Mouse (Mus musculus): ENCODE results near the gene Cacna2d2. TPM values are rescaled to one million over a fixed set of nuclear protein-coding genes. Genes with fewer than 3 reads are reported as not detected.
A peak's percentile ranks its signal among the peaks of the same experiment; 100 is the strongest.

Gene Cacna2d2
- polyA plus RNA-seq, 1 experiment from 2014 or later: 0.15 TPM

DNA sequence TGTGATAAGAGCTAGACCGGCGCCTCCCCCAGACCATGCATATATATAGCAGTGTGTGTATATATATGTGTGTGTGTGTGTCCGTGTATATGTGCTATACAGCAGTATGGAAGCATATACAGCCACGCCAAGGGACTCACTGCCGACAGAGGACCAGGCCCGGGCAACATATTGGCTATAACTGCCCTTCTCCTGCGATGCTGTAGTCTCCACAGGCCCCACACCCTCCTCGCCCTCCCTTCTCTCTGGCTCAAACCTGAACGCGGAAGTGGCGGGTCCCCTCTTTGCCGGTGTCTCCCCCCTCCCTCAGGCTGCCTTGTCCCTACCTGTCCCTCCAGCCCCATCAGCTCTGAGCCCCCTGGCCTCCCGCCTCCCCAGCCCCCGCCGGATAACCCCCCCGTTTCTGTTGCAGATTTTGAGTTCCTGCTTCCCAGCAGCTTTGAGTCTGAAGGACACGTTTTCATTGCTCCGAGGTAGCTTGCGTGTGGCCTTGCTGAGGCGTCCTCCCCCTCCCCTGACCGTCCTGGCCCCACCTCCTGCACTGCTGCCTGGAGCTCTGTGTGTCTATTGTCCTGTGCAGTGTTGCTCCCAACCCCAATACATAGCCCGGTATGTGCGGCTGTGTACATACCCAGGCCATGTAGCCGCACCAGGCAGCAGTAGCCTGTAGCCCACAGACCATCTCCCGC is 122.4 kb downstream of the Cacna2d2 start:
- ATAC-seq (ENCODE audit: low FRiP score, low TSS enrichment) (no peak), DNase-seq (ENCODE audit: low spot score) (peak; percentile 39)
- H3K36me3 ChIP-seq (ENCODE audit: control insufficient read depth, insufficient read depth, low read length): no peaks in the 10 kb centered on the region
- TF ChIP-seq EP300 (optimal IDR thresholded peaks at IDR 0.05) (no peak), CTCF (IDR thresholded peaks at IDR 0.05; ENCODE audit: low read depth) (no peak)
- H3K4me1 ChIP-seq (replicated peaks; ENCODE audit: control insufficient read depth, insufficient read depth): peaks cover 4% of the 10 kb centered on the region; the same call in 1 of the 2 replicates
- H3K4me2 ChIP-seq (replicated peaks; ENCODE audit: low read depth): peak overlapping the region; percentile 49
- H3K4me3 ChIP-seq (ENCODE audit: low read depth, low read length): 0 out of 2 replicates have a peak overlapping the region, but pooled peaks have one; percentile 1
- no peaks in the 10 kb centered on the region for H3K9me3 ChIP-seq (ENCODE audit: control insufficient read depth, low read length)
- WGBS: 14% methylated on average over 25 of the region's 25 CpGs
- no peak overlapping the region for H3K9ac ChIP-seq (ENCODE audit: low read length)
- H3K27ac ChIP-seq (replicated peaks): no peak overlapping the region
- H3K27me3 ChIP-seq (ENCODE audit: control insufficient read depth, insufficient read depth, low read length): no peaks in the 10 kb centered on the region

DNA sequence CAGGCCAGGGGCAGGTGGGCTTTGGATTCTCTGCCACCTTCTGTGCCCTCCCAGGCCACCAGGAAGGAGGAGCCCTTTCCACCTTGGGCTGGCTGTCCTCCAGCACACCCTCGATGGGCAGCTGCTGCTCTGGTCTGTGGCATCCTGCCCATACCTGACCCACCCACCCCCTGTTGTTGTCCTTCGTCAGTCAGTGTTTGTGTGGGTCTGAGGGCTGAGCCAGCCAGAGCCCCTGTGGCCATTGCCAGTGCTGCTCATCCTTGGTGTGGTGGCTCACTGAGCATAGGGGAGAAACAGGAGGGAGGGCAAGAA is 122.9 kb downstream of the Cacna2d2 start:
- no peak overlapping the region for H3K27ac ChIP-seq (replicated peaks)
- H3K36me3 ChIP-seq (ENCODE audit: control insufficient read depth, insufficient read depth, low read length): no peaks in the 10 kb centered on the region
- H3K9me3 ChIP-seq (ENCODE audit: control insufficient read depth, low read length): no peaks in the 10 kb centered on the region
- peak overlapping the region; percentile 49 for H3K4me2 ChIP-seq (replicated peaks; ENCODE audit: low read depth)
- WGBS: 31% methylated on average over 2 of the region's 2 CpGs
- no peak overlapping the region for H3K4me3 ChIP-seq (ENCODE audit: low read depth, low read length)
- H3K27me3 ChIP-seq (ENCODE audit: control insufficient read depth, insufficient read depth, low read length): no peaks in the 10 kb centered on the region; the same call in 1 of the 2 replicates
- TF ChIP-seq CTCF (IDR thresholded peaks at IDR 0.05; ENCODE audit: low read depth): no peak
- TF ChIP-seq EP300 (optimal IDR thresholded peaks at IDR 0.05): no peak
- peaks cover 4% of the 10 kb centered on the region; the same call in 1 of the 2 replicates for H3K4me1 ChIP-seq (replicated peaks; ENCODE audit: control insufficient read depth, insufficient read depth)
- DNase-seq (ENCODE audit: low spot score) (no peak), ATAC-seq (ENCODE audit: low FRiP score, low TSS enrichment) (no peak)
- no peak overlapping the region for H3K9ac ChIP-seq (ENCODE audit: low read length)

DNA sequence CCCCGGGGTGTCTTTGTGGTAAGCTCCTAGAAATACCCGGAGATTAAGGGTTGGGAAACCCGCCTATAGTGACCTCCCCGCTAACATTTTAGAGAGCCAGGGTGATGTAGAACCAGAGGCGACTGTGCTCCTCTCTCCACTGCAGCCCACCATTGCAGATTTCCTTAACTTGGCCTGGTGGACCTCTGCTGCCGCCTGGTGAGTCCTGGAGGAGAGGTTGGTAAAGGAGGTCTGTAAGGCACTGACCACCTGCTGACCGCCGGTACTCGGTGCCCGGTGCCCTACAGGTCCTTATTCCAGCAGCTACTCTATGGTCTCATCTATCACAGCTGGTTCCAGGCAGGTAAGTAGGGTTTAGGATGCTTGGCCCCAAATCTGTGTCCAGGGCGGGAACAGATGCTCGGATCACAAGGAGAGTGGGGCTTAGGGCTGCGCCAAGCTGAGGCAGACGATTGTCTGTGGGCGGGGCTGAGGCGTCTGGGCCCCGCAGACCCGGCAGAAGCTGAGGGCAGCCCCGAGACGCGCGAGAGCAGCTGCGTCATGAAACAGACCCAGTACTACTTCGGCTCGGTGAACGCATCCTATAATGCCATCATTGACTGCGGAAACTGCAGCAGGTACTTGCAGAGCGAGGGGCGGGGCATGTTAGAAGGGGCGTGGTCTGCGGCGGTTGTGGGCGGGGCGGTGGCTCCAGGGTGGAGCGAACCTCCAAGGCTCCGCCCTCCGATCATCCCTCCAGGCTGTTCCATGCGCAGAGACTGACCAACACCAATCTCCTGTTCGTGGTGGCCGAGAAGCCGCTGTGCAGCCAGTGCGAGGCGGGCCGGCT is 127.0 kb downstream of the Cacna2d2 start:
- Histone ChIP-seq H3K9me3 (ENCODE audit: control insufficient read depth, low read length) (no peaks in the 10 kb centered on the region), H3K4me2 (replicated peaks; ENCODE audit: low read depth) (peak overlapping the region; percentile 66), H3K4me3 (ENCODE audit: low read depth, low read length) (peak overlapping the region; percentile 32), H3K9ac (ENCODE audit: low read length) (no peak overlapping the region), H3K27ac (replicated peaks) (no peak overlapping the region), H3K4me1 (replicated peaks; ENCODE audit: control insufficient read depth, insufficient read depth) (peaks cover 4% of the 10 kb centered on the region; the same call in 1 of the 2 replicates), H3K27me3 (ENCODE audit: control insufficient read depth, insufficient read depth, low read length) (peaks cover 2% of the 10 kb centered on the region; the same call in 1 of the 2 replicates), H3K36me3 (ENCODE audit: control insufficient read depth, insufficient read depth, low read length) (no peaks in the 10 kb centered on the region)
- ATAC-seq (ENCODE audit: low FRiP score, low TSS enrichment): peak; percentile 73
- DNase-seq (ENCODE audit: low spot score): peak; percentile 92
- TF ChIP-seq EP300 (optimal IDR thresholded peaks at IDR 0.05) (no peak), CTCF (IDR thresholded peaks at IDR 0.05; ENCODE audit: low read depth) (peak; percentile 30)
- 5% methylated on average over 40 of the region's 44 CpGs for WGBS

DNA sequence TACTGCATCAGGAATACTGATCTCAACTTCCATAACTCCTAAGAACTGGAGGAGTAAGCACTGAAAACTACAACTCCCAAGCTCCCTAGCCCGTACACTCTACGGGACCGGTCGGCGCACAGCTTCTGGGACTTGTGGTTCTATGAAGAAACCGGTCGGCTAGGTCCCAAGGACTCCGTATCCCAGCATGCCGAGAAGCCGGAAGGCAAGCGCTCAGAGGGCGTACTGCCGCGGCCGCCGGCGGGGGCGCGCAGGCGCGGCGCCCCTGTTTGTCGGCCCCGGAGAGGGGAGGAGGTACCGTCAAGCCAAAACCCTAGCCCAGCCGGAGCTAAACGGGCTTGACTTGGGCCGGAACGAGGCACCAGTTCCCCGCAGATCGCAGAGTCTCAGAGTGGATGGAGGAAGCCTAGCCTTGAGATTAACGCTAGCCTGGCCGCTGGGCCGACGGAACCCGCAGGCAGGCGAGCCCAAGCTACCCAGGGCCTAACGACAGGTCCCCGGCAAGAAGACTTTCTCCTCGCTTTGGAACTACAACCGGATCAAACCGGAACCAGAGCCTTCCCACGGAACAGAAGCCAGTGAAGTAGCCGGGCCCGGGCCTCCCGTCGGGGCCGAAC is 134.5 kb downstream of the Cacna2d2 start, which contains the start of gene Tmem115:
Gene Tmem115, plus strand, starts transcription at position 155 of the 617 bp plus-strand sequence.
- Histone ChIP-seq H3K4me2 (replicated peaks; ENCODE audit: low read depth) (peak within 1 kb of the TSS; percentile 95), H3K27ac (replicated peaks) (peak within 1 kb of the TSS; percentile 94), H3K4me1 (replicated peaks; ENCODE audit: control insufficient read depth, insufficient read depth) (peaks cover 8% of the 10 kb centered on the region; the same call in 1 of the 2 replicates), H3K4me3 (ENCODE audit: low read depth, low read length) (peak within 1 kb of the TSS; percentile 84), H3K9me3 (ENCODE audit: control insufficient read depth, low read length) (no peaks in the 10 kb centered on the region), H3K9ac (ENCODE audit: low read length) (peak within 1 kb of the TSS; percentile 91), H3K36me3 (ENCODE audit: control insufficient read depth, insufficient read depth, low read length) (no peaks in the 10 kb centered on the region; the same call in 1 of the 2 replicates), H3K27me3 (ENCODE audit: control insufficient read depth, insufficient read depth, low read length) (no peaks in the 10 kb centered on the region)
- TF ChIP-seq CTCF (IDR thresholded peaks at IDR 0.05; ENCODE audit: low read depth) (peak; percentile 41), EP300 (optimal IDR thresholded peaks at IDR 0.05) (no peak)
- under 1% methylated on average over 47 of the region's 48 CpGs for WGBS
- peak; percentile 99 for ATAC-seq (ENCODE audit: low FRiP score, low TSS enrichment)
- DNase-seq (ENCODE audit: low spot score): peak; percentile 94

DNA sequence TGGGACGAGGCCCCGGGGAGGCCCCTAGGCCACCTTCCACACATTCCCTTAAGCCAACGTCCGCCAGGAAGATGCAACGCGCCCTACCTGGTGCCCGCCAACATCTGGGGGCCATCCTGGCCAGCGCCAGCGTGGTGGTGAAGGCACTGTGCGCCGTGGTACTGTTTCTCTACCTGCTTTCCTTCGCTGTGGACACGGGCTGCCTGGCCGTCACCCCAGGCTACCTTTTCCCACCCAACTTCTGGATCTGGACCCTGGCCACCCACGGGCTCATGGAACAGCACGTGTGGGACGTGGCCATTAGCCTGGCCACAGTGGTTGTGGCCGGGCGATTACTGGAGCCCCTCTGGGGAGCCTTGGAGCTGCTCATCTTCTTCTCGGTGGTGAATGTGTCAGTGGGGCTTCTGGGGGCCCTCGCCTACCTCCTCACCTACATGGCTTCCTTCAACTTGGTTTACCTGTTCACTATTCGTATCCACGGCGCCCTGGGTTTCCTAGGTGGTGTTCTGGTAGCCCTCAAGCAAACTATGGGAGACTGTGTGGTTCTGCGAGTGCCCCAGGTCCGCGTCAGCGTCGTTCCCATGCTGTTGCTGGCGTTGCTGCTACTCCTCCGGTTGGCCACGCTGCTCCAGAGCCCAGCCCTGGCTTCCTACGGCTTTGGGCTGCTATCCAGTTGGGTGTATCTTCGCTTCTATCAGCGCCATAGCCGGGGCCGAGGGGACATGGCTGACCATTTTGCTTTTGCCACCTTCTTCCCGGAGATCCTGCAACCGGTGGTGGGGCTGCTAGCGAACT is 135.2 kb downstream of the Cacna2d2 start:
- H3K9ac ChIP-seq (ENCODE audit: low read length): peak overlapping the region; percentile 91
- peak overlapping the region; percentile 84 for H3K4me3 ChIP-seq (ENCODE audit: low read depth, low read length)
- peaks cover 8% of the 10 kb centered on the region; the same call in 1 of the 2 replicates for H3K4me1 ChIP-seq (replicated peaks; ENCODE audit: control insufficient read depth, insufficient read depth)
- under 1% methylated on average over 40 of the region's 40 CpGs for WGBS
- H3K27ac ChIP-seq (replicated peaks): peak overlapping the region; percentile 94
- H3K4me2 ChIP-seq (replicated peaks; ENCODE audit: low read depth): peak overlapping the region; percentile 95
- H3K36me3 ChIP-seq (ENCODE audit: control insufficient read depth, insufficient read depth, low read length): peaks cover 5% of the 10 kb centered on the region; the same call in 1 of the 2 replicates
- H3K9me3 ChIP-seq (ENCODE audit: control insufficient read depth, low read length): no peaks in the 10 kb centered on the region
- H3K27me3 ChIP-seq (ENCODE audit: control insufficient read depth, insufficient read depth, low read length): no peaks in the 10 kb centered on the region
- TF ChIP-seq EP300 (optimal IDR thresholded peaks at IDR 0.05): no peak
- DNase-seq (ENCODE audit: low spot score): peak; percentile 51
- ATAC-seq (ENCODE audit: low FRiP score, low TSS enrichment): no peak

All from stomach, postnatal 0 days (tissue).